Mouse (Mus musculus) right cerebral cortex, postnatal 36 days (tissue): ENCODE measurements around the gene Notum.

ENCODE experiments used
- DNase-seq, 2 experiments: peaks; one replicate each; pipeline ENCODE4 v3.0.0; 2022; ENCODE audit warnings: low spot score in 2 of 2, mixed read lengths in 1 of 2

Gene Notum

DNA sequence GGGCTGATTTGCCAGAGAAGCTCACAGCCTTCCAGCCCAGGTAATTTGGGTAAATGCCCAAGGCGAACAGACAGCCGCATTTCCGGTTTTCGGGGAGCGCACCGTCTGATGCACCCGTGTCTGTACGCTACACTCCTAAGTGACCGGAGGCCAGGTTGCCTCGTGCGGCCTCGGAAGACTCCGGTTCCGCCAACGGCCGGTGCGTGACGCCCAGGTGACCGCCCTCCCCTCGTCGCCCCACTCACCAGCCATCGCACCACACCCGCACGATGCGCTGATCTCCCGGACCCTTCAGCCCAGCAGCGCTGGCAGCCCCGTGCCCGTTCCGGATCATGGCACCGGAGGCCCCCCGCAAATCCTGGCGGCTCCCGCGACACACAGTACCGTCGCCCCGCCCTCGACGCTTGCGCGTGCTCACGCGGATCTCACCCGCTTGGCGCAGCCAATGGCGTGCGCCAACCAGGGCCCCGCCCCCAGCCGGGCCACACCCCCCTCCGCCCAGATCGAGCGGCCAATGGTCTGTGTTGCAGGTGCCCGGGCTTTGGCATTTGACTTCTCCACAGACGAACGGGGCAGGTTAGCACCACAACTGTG is 43.4 kb downstream of the Notum start, which contains the start of gene Pcyt2:
Pcyt2 (minus strand) TSS at position 418 of the 594 bp plus-strand sequence.
- peak; percentile 87 to 88 for DNase-seq

DNA sequence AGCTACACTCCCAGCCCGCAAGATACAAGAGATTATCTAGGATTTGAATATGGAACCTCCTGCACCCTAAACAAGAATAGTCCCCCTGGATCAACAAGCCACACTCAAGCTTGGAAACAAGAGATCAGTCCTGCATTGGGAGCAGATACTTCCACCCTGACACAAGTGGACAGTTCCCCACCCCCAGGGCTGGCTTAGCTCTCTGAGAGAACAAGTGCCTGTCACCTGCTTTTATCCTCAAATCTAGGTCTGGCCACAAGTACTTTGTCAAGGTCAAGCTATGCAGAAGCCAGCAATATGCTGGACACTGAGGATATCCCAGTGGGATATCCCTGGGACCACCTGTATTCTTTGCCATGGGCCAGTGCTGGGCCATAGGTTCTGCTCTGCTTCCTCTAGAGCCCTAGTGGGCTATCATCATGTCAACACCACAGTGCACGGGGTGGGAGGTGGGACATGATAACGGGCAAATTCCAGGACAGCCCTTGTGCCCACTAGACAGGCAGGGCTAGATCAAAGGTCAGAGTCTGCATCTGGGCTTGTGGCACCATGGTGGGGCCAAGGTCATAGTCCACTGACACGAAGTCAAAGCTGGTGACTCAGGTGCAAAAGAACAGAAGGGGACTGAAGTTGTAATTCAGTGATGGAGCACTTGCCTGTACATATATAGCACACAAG is 44.2 kb downstream of the Notum start:
- no peak for DNase-seq

DNA sequence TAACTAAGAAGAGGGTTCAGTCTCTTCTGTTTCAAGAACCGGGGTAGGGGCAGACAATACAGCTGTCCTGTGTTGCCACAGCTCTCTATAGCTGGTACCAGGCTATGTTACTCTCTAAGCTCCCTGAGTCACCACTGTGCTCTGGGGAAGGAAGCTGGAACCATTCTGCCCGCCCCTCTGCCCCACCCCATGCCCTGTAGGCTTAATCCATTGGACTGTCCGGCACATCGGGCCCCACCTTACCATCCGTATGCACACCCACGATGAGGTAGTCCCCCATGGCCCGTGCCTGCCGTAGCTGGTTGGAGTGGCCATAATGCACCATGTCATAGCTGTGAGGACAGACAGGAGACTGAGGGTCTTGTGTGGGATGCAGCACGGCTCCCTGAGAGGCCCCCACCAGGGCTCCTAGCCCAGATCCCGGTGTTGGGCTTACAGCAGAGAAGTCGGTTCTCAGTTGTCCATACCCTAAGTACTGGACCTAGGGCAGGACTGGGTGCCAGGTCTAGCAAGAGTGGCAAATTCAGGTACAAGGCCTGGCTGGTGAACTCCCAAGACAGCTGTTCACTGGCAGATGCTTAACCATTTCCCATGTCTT is 45.3 kb downstream of the Notum start:
- no peak for DNase-seq

DNA sequence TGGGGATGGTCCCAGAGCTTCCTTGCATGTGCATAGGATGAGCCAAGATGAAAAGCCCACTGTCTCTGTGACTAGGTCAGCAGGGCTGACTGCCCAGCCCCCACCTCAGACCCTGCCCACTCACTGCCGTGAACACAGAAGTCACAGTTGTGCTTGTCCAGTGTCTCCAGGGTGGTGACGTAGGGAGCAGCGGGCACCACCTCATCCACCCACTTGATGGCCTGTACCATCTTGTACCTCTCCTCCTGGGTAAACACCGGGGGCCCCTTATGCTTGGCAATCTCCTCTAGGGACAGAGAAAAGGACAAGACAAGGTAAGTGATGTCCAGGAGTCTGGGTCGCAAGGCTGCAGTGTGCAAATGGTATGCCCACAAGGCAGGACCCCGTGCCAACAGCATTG is 45.8 kb downstream of the Notum start:
- DNase-seq = no peak

DNA sequence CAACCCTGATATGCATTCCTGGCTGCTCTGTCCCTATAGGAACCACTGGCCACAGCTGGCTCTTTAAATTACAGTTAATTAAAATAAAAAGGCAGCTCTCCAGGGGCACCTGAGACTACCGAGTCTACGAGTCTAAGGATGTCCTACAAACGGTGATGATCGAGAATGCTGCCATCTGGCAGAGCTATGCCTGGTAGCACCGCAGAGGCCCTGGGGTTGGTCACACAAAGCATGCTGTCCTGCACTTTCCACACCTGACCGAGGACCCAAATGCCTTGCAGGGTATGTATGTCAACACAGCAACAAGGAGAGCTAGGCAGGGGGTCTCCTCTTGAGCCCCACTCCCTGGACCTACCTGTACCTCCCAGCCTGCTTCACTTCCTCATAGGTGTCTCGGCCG is 47.0 kb downstream of the Notum start:
- no peak for DNase-seq

DNA sequence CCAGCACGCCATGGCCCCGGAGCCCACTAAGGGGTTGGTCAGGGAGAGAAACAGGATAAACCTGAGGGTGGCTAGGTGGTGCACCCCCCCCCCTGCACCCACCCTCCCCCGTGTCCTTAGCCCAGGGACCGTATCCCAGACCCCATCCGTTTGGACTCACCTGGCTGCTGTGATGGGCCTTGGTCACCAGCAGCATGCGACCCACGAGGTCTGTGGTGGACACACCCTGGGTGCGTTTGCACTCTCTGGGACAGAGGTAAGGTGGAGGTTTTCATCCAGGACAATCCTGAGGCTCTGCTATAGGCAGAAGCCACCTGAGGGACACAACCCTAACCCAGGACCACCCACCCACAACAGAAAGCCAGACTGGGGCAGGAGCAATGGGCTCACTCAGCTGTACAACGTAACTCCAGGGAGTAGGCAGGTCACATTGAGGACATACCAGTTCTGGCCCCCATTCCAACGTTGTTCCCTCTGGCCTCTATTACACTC is 47.4 kb downstream of the Notum start:
- no peak for DNase-seq

DNA sequence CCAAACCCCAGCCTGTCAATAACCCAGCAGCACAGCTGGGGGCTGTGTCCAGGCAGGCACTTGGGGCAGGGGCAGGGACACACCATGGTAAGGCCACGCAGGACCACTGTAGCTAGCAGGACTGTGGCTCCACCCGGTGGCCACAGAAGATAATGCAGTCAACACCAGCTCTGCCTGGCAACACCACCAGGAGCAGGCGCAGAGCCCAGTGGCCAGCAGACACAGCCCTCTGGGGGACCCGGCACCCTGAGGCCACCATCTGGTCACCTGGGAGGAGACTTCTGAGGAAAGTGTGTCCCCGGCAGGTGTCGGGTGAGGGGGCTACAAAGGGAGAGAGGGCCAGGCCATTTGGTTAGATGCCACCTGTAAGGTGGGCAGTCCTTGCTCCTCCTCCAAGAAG is 48.2 kb downstream of the Notum start:
- DNase-seq = no peak

DNA sequence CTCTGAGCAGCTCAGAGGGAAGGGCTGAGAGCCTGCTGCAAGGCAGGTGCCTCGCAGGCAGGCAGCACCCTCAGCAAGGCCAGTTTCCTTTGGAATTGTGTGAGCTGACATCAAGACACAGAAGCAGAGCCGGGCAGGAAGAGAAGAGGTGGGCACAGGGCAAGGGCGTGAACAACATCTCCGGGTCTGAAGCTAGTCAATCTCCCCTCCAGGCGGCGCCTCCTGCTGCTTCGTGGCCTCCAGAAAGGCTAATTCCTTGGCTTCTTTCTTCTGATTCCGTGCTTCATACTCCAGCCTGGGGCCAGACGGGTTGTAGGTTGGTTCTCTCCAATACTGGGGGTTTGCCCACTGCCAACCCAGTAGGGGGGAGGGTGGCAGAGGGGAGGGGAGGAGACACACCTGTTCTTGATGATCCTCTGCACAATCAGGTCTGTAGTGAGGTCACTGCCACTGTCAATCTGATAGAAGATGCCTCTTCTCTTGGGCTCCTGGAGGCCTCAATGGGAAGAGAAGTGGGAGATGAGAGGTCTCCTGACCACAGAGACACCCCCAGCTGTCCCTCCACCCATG is 50.4 kb downstream of the Notum start:
- no peak for DNase-seq

DNA sequence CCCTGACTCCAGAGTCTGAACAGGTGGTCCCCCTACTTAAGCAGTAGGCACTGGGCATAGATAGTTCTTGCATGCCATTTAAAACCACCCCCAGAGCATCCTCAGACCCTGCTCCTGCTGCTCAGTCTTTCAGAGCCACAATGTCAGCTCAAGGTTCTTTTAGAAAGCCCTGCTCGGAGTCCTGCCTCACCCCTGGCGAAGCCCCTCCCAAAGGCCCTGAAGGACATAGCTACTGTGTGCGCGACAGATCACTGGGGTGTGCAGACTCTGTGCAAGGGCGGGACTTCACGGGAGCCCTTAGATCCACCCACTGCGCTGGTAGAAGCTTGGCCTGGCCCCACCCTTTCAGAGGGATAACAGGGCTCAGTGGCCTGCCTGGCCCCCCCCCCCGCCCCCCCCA is 51.7 kb downstream of the Notum start:
- no peak for DNase-seq

DNA sequence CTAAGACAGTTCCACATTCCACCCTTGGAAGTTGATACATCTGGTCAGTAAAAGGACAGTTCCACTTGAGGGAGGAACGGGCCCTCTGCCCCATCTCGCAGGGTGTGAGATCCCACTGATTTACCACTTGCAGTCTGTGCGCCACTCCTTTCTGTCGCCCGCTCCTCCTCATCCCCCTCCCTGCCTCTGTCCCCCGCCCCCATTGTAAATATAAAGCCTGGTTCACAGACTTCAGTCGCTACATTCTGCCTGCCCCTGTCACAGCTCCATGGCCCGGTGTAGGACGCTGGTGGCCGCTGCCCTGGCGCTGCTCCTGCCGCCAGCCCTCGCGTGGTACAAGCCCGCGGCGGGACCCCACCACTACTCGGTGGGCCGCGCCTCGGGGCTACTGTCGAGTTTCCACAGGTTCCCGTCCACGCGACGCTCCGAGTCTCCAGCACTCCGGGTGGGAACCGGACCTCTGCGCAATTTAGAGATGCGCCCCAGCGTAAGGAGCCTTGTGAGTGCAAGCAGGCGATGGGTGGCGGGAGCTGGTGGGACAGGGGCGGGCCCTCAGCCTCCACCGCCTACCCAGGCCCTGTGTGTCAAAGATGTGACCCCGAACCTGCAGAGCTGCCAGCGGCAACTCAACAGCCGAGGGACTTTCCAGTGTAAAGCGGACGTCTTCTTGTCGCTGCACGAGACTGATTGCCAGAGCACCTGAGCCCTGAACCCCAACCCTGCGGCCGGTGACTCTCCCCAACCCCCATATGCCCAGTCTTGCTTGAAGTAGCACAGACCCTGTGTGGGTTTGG is 52.5 kb downstream of the Notum start, which contains the start of gene Npb:
Npb (plus strand) TSS at position 237 of the 794 bp plus-strand sequence.
- DNase-seq = no peak

DNA sequence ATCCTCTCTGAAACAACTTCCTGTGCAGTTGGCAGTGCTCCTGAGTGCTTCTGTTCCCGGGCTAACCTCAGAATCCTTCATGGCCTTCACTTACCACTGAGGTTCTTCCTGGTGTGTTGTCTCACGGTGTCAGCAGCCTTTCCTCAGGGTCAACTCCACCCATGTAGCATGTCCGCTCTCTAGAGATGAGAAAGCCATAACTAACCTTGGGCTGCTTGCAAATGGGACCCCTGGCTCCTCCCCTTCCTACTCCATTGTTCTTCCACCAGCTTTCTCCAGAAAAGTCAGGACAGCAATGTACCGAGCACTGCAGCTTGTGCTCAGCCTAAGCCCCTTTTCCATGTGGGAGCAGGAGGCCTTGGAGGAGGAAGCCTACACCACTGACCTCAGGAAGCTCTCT is 54.2 kb downstream of the Notum start:
- DNase-seq = no peak

DNA sequence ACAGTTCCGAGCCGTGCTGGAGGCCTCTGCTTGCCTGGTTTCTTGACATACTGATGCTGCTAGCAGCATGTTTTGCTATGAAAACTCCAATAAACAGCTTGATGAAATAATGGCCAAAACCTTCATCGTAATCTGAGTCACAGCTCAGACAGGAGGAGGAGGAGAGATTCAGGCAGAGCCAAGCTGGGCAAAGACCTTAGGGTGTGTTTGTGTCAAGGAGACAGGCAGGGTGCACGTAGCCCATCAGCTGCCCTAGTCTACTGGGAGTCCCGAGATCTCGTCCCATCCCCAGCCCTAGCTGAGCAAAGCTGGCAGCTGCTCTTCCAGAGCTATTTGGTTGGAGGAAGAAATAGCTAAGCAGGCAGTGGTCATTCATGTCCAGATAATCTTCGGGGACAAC is 55.3 kb downstream of the Notum start:
- DNase-seq = no peak
